Mouse (Mus musculus) CD8-positive naive resting alpha-beta T cell, adult 2 months (primary cell): Measurements from ENCODE around the gene Nlrp9a.
"Not testable (repeated sequence)": the region's sequence is repeated elsewhere in the genome, so short reads cannot be mapped to it uniquely, and the experiment has no call there.

Experiments
- DNase-seq, 2 experiments: peaks; one replicate each; pipeline ENCODE4 v3.0.0; 2022; ENCODE audit warnings: low read depth in 2 of 2, low spot score in 2 of 2

The Nlrp9a gene

GRCm38 (mm10) chr7:26534723-26535122 is at the start of gene Nlrp9a:
Gene Nlrp9a (plus strand): TSS chr7:26535023.
- not testable (repeated sequence) for DNase-seq

GRCm38 (mm10) chr7:26489514-26489913 is 45.3 kb upstream of the Nlrp9a start:
- DNase-seq, result not testable (repeated sequence)

- DNase-seq, result no peak
These were observed 54.3 kb downstream of the Nlrp9a start for GRCm38 (mm10) chr7:26589077-26589476.

GRCm38 (mm10) chr7:26589774-26590173 is 55.0 kb downstream of the Nlrp9a start:
- no peak for DNase-seq

- DNase-seq, result not testable (repeated sequence)
These were observed 83.5 kb downstream of the Nlrp9a start, which contains the start of gene Vmn1r185 for GRCm38 (mm10) chr7:26618364-26618763. Gene Vmn1r185 (minus strand): TSS chr7:26618464.
